Mouse (Mus musculus): ENCODE measurements around the gene Sbf1. TPM values are rescaled to one million over a fixed set of nuclear protein-coding genes. Genes with fewer than 3 reads are reported as not detected.
A peak's percentile ranks its signal among the peaks of the same experiment; 100 is the strongest.

Gene Sbf1
- polyA plus RNA-seq, 1 experiment, result 222 TPM

- peaks cover 53% of the 10 kb centered on the region for H3K36me3 ChIP-seq (ENCODE audit: control insufficient read depth, insufficient read depth)
- H3K79me2 ChIP-seq (ENCODE audit: control insufficient read depth, insufficient read depth), result no peaks in the 10 kb centered on the region
- no peaks in the 10 kb centered on the region for H3K27me3 ChIP-seq (ENCODE audit: control insufficient read depth, insufficient read depth, insufficient read length)
- no peak overlapping the region for H3K4me2 ChIP-seq (ENCODE audit: low read depth)
- TF ChIP-seq USF1 (IDR thresholded peaks at IDR 0.05; ENCODE audit: low read depth) (no peak), SRF (IDR thresholded peaks at IDR 0.05; ENCODE audit: control insufficient read depth, insufficient read length, low read depth) (no peak), CEBPB (IDR thresholded peaks at IDR 0.05; ENCODE audit: insufficient read depth, poor library complexity, severe bottlenecking) (no peak), TCF12 (IDR thresholded peaks at IDR 0.05; ENCODE audit: insufficient read depth, poor library complexity, severe bottlenecking) (no peak), E2F4 (IDR thresholded peaks at IDR 0.05; ENCODE audit: insufficient read depth) (no peak), MYOD1 (IDR thresholded peaks at IDR 0.05; ENCODE audit: control insufficient read depth in 1 of 3, insufficient read length in 2 of 3, low read depth in 2 of 3) (no peak)
- no peak overlapping the region for H3ac ChIP-seq (ENCODE audit: control insufficient read depth, insufficient read length)
- no peak overlapping the region for H3K4me3 ChIP-seq
Observed at GRCm38 (mm10) chr15:89296465-89296864, 18.6 kb downstream of the Sbf1 start.

- Histone ChIP-seq H3ac (ENCODE audit: control insufficient read depth, insufficient read length) (no peak overlapping the region), H3K79me2 (ENCODE audit: control insufficient read depth, insufficient read depth) (no peaks in the 10 kb centered on the region), H3K4me3 (no peak overlapping the region), H3K27me3 (ENCODE audit: control insufficient read depth, insufficient read depth, insufficient read length) (no peaks in the 10 kb centered on the region), H3K4me2 (ENCODE audit: low read depth) (no peak overlapping the region), H3K36me3 (ENCODE audit: control insufficient read depth, insufficient read depth) (peaks cover 51% of the 10 kb centered on the region)
- TF ChIP-seq POLR2AphosphoS2 (IDR thresholded peaks at IDR 0.05; ENCODE audit: insufficient read length, low read depth), result no peak
- TF ChIP-seq USF1 (IDR thresholded peaks at IDR 0.05; ENCODE audit: low read depth), result no peak
- TF ChIP-seq TCF3 (IDR thresholded peaks at IDR 0.05; ENCODE audit: insufficient read length, low read depth), result no peak
- TF ChIP-seq SRF (IDR thresholded peaks at IDR 0.05; ENCODE audit: control insufficient read depth, insufficient read length, low read depth), result no peak
- no peak for TF ChIP-seq MYOG (IDR thresholded peaks at IDR 0.05; ENCODE audit: control insufficient read depth in 1 of 3, insufficient read depth in 1 of 3, insufficient read length in 2 of 3, low read depth in 2 of 3)
- TF ChIP-seq REST (IDR thresholded peaks at IDR 0.05; ENCODE audit: insufficient read depth, insufficient read length), result no peak
- TF ChIP-seq MAX (IDR thresholded peaks at IDR 0.05; ENCODE audit: low read depth), result no peak
- TF ChIP-seq POLR2A (IDR thresholded peaks at IDR 0.05; ENCODE audit: insufficient read length, low read depth), result no peak
- TF ChIP-seq MYOD1 (IDR thresholded peaks at IDR 0.05; ENCODE audit: control insufficient read depth in 1 of 3, insufficient read length in 2 of 3, low read depth in 2 of 3), result no peak
- no peak for TF ChIP-seq E2F4 (IDR thresholded peaks at IDR 0.05; ENCODE audit: insufficient read depth)
- TF ChIP-seq TCF12 (IDR thresholded peaks at IDR 0.05; ENCODE audit: insufficient read depth, poor library complexity, severe bottlenecking), result no peak
- TF ChIP-seq CEBPB (IDR thresholded peaks at IDR 0.05; ENCODE audit: insufficient read depth, poor library complexity, severe bottlenecking), result no peak
Observed at GRCm38 (mm10) chr15:89295580-89296165, 19.4 kb downstream of the Sbf1 start.

GRCm38 (mm10) chr15:89293778-89294177, 21.3 kb downstream of the Sbf1 start:
- no peak overlapping the region for H3K4me3 ChIP-seq
- peaks cover 56% of the 10 kb centered on the region for H3K36me3 ChIP-seq (ENCODE audit: control insufficient read depth, insufficient read depth)
- no peak overlapping the region for H3ac ChIP-seq (ENCODE audit: control insufficient read depth, insufficient read length)
- no peaks in the 10 kb centered on the region for H3K27me3 ChIP-seq (ENCODE audit: control insufficient read depth, insufficient read depth, insufficient read length)
- no peak overlapping the region for H3K4me2 ChIP-seq (ENCODE audit: low read depth)
- no peak for TF ChIP-seq MAX (IDR thresholded peaks at IDR 0.05; ENCODE audit: low read depth)
- no peak for TF ChIP-seq POLR2AphosphoS2 (IDR thresholded peaks at IDR 0.05; ENCODE audit: insufficient read length, low read depth)
- no peak for TF ChIP-seq E2F4 (IDR thresholded peaks at IDR 0.05; ENCODE audit: insufficient read depth)
- no peak for TF ChIP-seq MYOG (IDR thresholded peaks at IDR 0.05; ENCODE audit: control insufficient read depth in 1 of 3, insufficient read depth in 1 of 3, insufficient read length in 2 of 3, low read depth in 2 of 3)
- no peak for TF ChIP-seq MYOD1 (IDR thresholded peaks at IDR 0.05; ENCODE audit: control insufficient read depth in 1 of 3, insufficient read length in 2 of 3, low read depth in 2 of 3)
- no peaks in the 10 kb centered on the region for H3K79me2 ChIP-seq (ENCODE audit: control insufficient read depth, insufficient read depth)

GRCm38 (mm10) chr15:89292795-89293194, 22.3 kb downstream of the Sbf1 start:
- Histone ChIP-seq H3K79me2 (ENCODE audit: control insufficient read depth, insufficient read depth) (no peaks in the 10 kb centered on the region), H3K4me2 (ENCODE audit: low read depth) (no peak overlapping the region), H3K4me3 (no peak overlapping the region), H3ac (ENCODE audit: control insufficient read depth, insufficient read length) (no peak overlapping the region), H3K36me3 (ENCODE audit: control insufficient read depth, insufficient read depth) (peaks cover 52% of the 10 kb centered on the region), H3K27me3 (ENCODE audit: control insufficient read depth, insufficient read depth, insufficient read length) (no peaks in the 10 kb centered on the region)
- no peak for TF ChIP-seq POLR2AphosphoS2 (IDR thresholded peaks at IDR 0.05; ENCODE audit: insufficient read length, low read depth)
- TF ChIP-seq TCF12 (IDR thresholded peaks at IDR 0.05; ENCODE audit: insufficient read depth, poor library complexity, severe bottlenecking), result no peak
- no peak for TF ChIP-seq USF1 (IDR thresholded peaks at IDR 0.05; ENCODE audit: low read depth)

- TF ChIP-seq CEBPB (IDR thresholded peaks at IDR 0.05; ENCODE audit: insufficient read depth, poor library complexity, severe bottlenecking), result no peak
- TF ChIP-seq MYOD1 (IDR thresholded peaks at IDR 0.05; ENCODE audit: control insufficient read depth in 1 of 3, insufficient read length in 2 of 3, low read depth in 2 of 3), result no peak
- no peak for TF ChIP-seq MYOG (IDR thresholded peaks at IDR 0.05; ENCODE audit: control insufficient read depth in 1 of 3, insufficient read depth in 1 of 3, insufficient read length in 2 of 3, low read depth in 2 of 3)
- peak; percentile 33 for TF ChIP-seq POLR2AphosphoS2 (IDR thresholded peaks at IDR 0.05; ENCODE audit: insufficient read length, low read depth)
- no peak for TF ChIP-seq POLR2A (IDR thresholded peaks at IDR 0.05; ENCODE audit: insufficient read length, low read depth)
- Histone ChIP-seq H3K4me2 (ENCODE audit: low read depth) (no peak overlapping the region), H3K4me3 (no peak overlapping the region), H3K27me3 (ENCODE audit: control insufficient read depth, insufficient read depth, insufficient read length) (no peaks in the 10 kb centered on the region), H3ac (ENCODE audit: control insufficient read depth, insufficient read length) (no peak overlapping the region), H3K36me3 (ENCODE audit: control insufficient read depth, insufficient read depth) (peaks cover 57% of the 10 kb centered on the region), H3K79me2 (ENCODE audit: control insufficient read depth, insufficient read depth) (no peaks in the 10 kb centered on the region)
Observed at GRCm38 (mm10) chr15:89291521-89291920, 23.6 kb downstream of the Sbf1 start.
